Mouse (Mus musculus) brain, embryonic 14.5 days (tissue): Measurements from ENCODE around the gene St13.

ENCODE experiments used
- CTCF ChIP-seq: fragments of 200-500 bp; IDR thresholded peaks from 2 replicates; pipeline ENCODE4 v1.5.1; 2012; ENCODE audit warnings: inconsistent platforms, mild to moderate bottlenecking, moderate library complexity, borderline replicate concordance; ENCODE audit not compliant: insufficient read depth, insufficient read length; ENCODE audit errors: extremely low read depth
- POLR2A ChIP-seq: fragments of 200-500 bp; IDR thresholded peaks from 2 replicates; pipeline ENCODE4 v1.6.1; 2012; ENCODE audit warnings: mild to moderate bottlenecking, inconsistent platforms, borderline replicate concordance; ENCODE audit not compliant: poor library complexity, insufficient read depth, insufficient read length, severe bottlenecking; ENCODE audit errors: extremely low read depth

- TF ChIP-seq POLR2A (no peak), CTCF (no peak)
Measured at GRCm38 (mm10) chr15:81365246-81365645, 34.6 kb downstream of the St13 start.
